Mouse (Mus musculus) liver, postnatal 0 days (tissue): ENCODE results near the gene Vmn1r168. TPM values are rescaled to one million over a fixed set of nuclear protein-coding genes. Genes with fewer than 3 reads are reported as not detected.
"Not testable (repeated sequence)": the region's sequence is repeated elsewhere in the genome, so short reads cannot be mapped to it uniquely, and the experiment has no call there.

Source experiments
- ATAC-seq: fragments of 200-750 bp; cut with Nextera tagmentation; 2 replicates; pipeline ENCODE4 v1.8.0; 2017; ENCODE audit warnings: mild to moderate bottlenecking, moderate library complexity
- DNase-seq: peaks from one replicate; pipeline ENCODE4 v3.0.0-alpha.2; 2016
- H3K27ac ChIP-seq: fragments of 300-500 bp; sonication (generic); 2 replicates; pipeline ENCODE4 v1.5.1; 2014; ENCODE audit warnings: antibody characterized with exemption, moderate library complexity, mild to moderate bottlenecking, low read depth
- H3K27me3 ChIP-seq: fragments of 300-500 bp; sonication (generic); 2 replicates; pipeline ENCODE4 v1.6.1; 2014; ENCODE audit warnings: low read length, control low read depth, mixed read lengths; ENCODE audit not compliant: insufficient read depth
- H3K36me3 ChIP-seq: fragments of 300-500 bp; sonication (generic); replicated peaks from 2 replicates; pipeline ENCODE4 v1.6.1; 2014; ENCODE audit warnings: mild to moderate bottlenecking, control low read depth, low read length, moderate library complexity, mixed read lengths; ENCODE audit not compliant: insufficient read depth
- H3K4me1 ChIP-seq: fragments of 300-500 bp; sonication (generic); 2 replicates; pipeline ENCODE4 v1.6.1; 2014; ENCODE audit warnings: antibody characterized with exemption, mild to moderate bottlenecking, control low read depth; ENCODE audit not compliant: insufficient read depth
- H3K4me2 ChIP-seq: fragments of 300-500 bp; sonication (generic); 2 replicates; pipeline ENCODE4 v1.6.1; 2014; ENCODE audit warnings: low read depth, mild to moderate bottlenecking, low read length, moderate library complexity, mixed read lengths
- H3K4me3 ChIP-seq: fragments of 300-500 bp; sonication (generic); 2 replicates; pipeline ENCODE4 v1.5.1; 2014; ENCODE audit warnings: low read depth, low read length
- H3K9ac ChIP-seq: fragments of 300-500 bp; sonication (generic); replicated peaks from 2 replicates; pipeline ENCODE4 v1.6.1; 2014; ENCODE audit warnings: mild to moderate bottlenecking, moderate library complexity
- H3K9me3 ChIP-seq: fragments of 300-500 bp; sonication (generic); 2 replicates; pipeline ENCODE4 v1.6.1; 2016; ENCODE audit warnings: mild to moderate bottlenecking, control low read depth, low read length, mixed read lengths
- WGBS: fragments of 180-500 bp; shearing (Covaris S2); extraction: QIAGEN DNeasy Blood & Tissue Kit; methylation state at CpG from one replicate; pipeline ENCODE4 v1.1.7; 2014; ENCODE audit not compliant: insufficient replicate concordance; 5-methylcytosine and 5-hydroxymethylcytosine counted together
- polyA plus RNA-seq: library from polyadenylated mRNA; unstranded; fragments of >200 nt; fragmentation: Nextera tagmentation; extraction: Ambion mirVana; gene quantifications from 2 replicates; pipeline ENCODE4 v1.2.1, GENCODE M21; 2015

Gene Vmn1r168
- polyA plus RNA-seq = not detected in 2 replicates

DNA sequence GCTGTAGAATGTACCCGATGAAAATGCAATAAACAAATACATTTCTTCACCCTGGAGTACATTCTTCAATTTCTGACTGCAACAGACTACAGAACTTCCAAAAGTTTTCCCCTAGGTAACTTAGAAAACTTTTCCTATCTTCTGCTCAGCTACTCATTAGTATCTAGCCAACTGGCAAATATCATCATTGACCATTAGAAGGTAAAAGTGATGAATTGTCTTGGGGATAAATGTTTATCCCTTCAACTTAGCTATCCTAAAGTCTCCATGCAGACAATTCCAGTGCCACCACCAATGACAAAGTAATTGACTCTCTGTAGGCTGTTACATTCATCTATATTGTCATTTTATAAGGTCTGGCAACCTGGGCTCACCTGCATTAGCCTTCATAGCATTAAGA, at the start of gene Vmn1r168:
Gene Vmn1r168, plus strand, starts transcription at position 301 of the 400 bp plus-strand sequence.
- not testable (repeated sequence) for H3K4me1 ChIP-seq, ATAC-seq, H3K9me3 ChIP-seq, H3K9ac ChIP-seq, H3K4me3 ChIP-seq, H3K4me2 ChIP-seq, H3K36me3 ChIP-seq, H3K27me3 ChIP-seq, H3K27ac ChIP-seq, DNase-seq
- WGBS = no CpG with 5 or more reads among the region's 1 CpGs

GRCm38 (mm10) chr7:23507106-23507505, 32.4 kb upstream of the Vmn1r168 start, which contains the start of gene Vmn1r167:
TSS of gene Vmn1r167 (minus strand) at chr7:23507206.
- 83% methylated on average over 2 of the region's 2 CpGs for WGBS

GRCm38 (mm10) chr7:23575226-23575625, 35.7 kb downstream of the Vmn1r168 start, which contains the start of gene Vmn1r169:
TSS of gene Vmn1r169 (plus strand) at chr7:23575526.
- H3K27me3 ChIP-seq, ATAC-seq, H3K4me3 ChIP-seq, H3K9me3 ChIP-seq, H3K9ac ChIP-seq, H3K4me1 ChIP-seq, H3K27ac ChIP-seq, H3K36me3 ChIP-seq, H3K4me2 ChIP-seq, DNase-seq: not testable (repeated sequence)
- WGBS = 61% methylated on average over 1 of the region's 2 CpGs

More at GRCm38 (mm10) chr7:23507106-23507505, 32.4 kb upstream of the Vmn1r168 start, which contains the start of gene Vmn1r167:
- not testable (repeated sequence) for H3K9ac ChIP-seq, H3K4me2 ChIP-seq, H3K4me3 ChIP-seq, H3K27ac ChIP-seq, ATAC-seq, H3K9me3 ChIP-seq, DNase-seq, H3K36me3 ChIP-seq, H3K27me3 ChIP-seq, H3K4me1 ChIP-seq

Other genes with a start within 250 kb of the Vmn1r168 start
- not detected in 2 replicates for gene Nlrp4e, start 238.5 kb upstream of the Vmn1r168 start, polyA plus RNA-seq
- gene Nlrp5, start 153.8 kb upstream of the Vmn1r168 start, polyA plus RNA-seq = not detected in 2 replicates
- not detected in 2 replicates for gene Vmn1r167, start 32.5 kb upstream of the Vmn1r168 start, polyA plus RNA-seq
- gene Vmn1r169, start 35.8 kb downstream of the Vmn1r168 start, polyA plus RNA-seq = not detected in 2 replicates
- not detected in 2 replicates for gene Vmn1r170, start 66.4 kb downstream of the Vmn1r168 start, polyA plus RNA-seq
- gene Vmn1r171, start 91.0 kb downstream of the Vmn1r168 start, polyA plus RNA-seq = not detected in 2 replicates
- gene Vmn1r172, start 118.6 kb downstream of the Vmn1r168 start, polyA plus RNA-seq = not detected in 2 replicates
- gene Vmn1r173, start 161.0 kb downstream of the Vmn1r168 start, polyA plus RNA-seq = not detected in 2 replicates
- gene Vmn1r174, start 212.5 kb downstream of the Vmn1r168 start, polyA plus RNA-seq = not detected in 2 replicates